Mouse (Mus musculus): ENCODE measurements around the gene Glrb. TPM values are rescaled to one million over a fixed set of nuclear protein-coding genes. Genes with fewer than 3 reads are reported as not detected.

Gene Glrb
- polyA plus RNA-seq, 1 experiment: 128 TPM

DNA sequence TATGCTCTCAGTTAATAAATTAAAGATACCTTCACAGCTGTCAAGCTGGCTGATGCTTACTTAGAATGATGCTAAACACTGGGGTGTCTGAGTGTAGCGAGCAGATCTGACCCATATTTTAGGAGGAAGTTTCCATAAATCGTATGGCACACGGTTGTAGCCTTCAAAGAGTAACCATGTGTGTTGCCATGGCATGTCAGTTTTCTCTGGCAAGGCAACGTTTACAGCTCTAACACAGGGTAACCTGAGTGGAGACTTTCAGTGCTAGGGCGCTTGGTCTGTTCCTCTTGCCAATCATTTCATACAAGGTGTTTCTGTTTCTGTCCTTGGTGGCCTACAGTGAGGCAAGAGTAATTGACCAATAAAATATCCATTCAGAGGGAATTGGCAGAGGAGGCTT is 73.6 kb downstream of the Glrb start:
- no peak for DNase-seq (ENCODE audit: extremely low spot score in 1 of 2, low spot score in 1 of 2)

DNA sequence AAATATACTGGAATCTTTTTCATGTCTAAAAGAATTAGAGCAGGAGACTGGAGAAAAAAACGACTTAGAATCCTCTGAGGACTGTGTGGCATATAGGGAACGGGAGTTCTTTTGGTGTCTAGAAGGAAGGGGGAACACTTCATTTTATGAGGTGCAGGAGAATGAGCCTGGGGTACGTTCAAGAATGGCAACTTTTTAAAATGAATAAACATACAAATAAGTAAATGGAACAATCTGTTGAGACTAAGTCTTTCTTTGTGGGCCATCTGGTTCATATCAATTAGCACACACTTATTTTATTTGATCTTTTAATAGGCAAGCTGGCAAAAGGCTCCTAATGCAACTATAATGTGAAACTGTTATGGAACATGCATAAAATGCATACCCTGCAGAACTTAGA is 75.9 kb downstream of the Glrb start:
- DNase-seq (ENCODE audit: extremely low spot score in 1 of 2, low spot score in 1 of 2): no peak

DNA sequence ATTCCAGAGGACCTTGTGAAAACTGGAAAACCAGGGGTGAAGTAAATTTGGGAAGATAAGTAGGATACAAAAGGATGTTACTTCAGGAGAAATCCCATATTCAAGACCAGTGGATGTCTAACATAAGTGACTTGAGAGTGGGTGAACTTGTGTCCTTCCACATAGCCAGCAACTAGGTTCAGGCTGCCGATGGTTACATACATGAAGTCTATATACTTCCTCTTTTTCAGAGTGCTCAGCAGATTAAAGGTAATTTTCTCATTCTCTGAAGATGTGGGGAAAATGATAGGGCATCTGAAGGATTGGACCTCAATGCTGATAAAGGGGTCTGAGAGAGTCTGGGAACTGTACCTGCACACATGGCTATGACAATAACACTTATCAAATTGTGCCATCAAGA is 89.5 kb downstream of the Glrb start:
- no peak for DNase-seq (ENCODE audit: extremely low spot score in 1 of 2, low spot score in 1 of 2)

DNA sequence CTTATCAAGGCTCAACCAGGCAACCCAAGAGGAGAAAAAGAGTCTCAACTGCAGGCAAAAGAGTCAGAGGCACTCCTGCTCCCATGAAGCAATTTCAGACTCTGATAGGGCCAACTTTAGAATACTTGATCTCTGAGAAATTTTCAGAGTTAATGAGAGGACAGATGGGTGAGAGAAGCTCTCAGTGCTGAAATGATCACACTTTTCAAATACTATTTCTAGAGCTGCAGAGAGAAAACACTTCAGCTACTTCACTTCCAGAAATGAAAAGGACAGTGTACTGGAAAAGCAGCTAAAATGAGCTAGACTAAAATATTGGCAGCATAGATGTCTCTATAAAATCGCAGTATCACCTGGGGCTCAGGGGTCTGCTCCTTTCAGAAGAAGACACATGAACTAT is 94.8 kb downstream of the Glrb start:
- peak in 1 of 2 experiments; percentile 47 for DNase-seq (ENCODE audit: extremely low spot score in 1 of 2, low spot score in 1 of 2)

DNA sequence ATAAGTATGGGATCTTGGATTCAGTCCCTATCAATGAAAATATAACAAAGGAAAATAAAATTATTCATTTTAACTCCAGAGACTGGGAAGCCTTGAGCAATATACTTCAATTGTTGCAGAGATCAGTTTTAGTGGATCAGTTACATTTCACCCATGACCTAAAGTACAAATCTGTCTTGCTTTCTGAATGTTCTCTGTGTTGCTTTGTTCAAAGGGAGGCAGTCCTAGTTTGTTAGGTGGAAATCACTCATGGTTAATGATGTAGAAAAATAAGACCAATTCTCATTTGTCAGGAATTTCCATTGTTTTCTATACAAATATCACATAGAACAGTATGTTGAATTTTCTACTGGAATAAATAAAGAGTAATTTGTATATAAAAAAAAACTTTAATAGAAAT is 99.7 kb downstream of the Glrb start:
- DNase-seq (ENCODE audit: extremely low spot score in 1 of 2, low spot score in 1 of 2): no peak

DNA sequence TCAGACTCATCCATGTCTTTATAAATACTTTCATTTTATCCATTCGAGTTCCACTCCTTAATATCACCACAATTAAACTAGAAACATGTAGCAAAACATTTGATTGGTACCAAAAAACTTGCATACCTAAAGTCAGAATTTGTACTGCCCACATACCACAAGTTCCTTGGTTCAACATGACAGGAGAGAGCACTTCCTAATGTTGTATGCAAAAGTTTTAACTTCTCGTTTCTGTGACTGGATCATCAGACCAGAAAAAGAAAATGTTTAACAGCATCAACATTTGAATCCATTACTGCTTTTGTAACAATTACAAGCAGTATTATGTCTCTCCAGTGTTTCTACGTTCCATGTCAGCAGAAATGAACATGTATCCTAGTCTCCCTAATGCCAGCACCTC is 101.2 kb downstream of the Glrb start:
- DNase-seq (ENCODE audit: extremely low spot score in 1 of 2, low spot score in 1 of 2): no peak

DNA sequence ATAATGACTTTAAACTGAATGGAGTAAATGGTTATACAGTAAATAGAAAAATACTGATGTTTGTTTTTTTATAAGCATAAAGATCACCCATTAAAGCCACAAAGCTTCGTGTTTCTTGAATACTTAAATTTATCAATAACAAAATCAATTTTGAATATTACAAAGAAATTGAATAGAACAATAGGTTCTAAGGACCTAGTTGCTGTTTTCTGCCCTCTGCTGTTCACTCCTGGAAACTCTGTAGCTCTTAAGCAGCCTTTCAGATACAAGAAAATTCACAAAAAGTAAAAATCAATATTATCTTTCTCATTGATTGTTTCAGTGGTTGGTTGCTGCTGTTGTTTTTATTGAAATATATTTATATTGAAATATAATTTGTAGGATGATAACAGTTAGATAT is 108.1 kb downstream of the Glrb start:
- DNase-seq (ENCODE audit: extremely low spot score in 1 of 2, low spot score in 1 of 2): peak in 1 of 2 experiments; percentile 67

DNA sequence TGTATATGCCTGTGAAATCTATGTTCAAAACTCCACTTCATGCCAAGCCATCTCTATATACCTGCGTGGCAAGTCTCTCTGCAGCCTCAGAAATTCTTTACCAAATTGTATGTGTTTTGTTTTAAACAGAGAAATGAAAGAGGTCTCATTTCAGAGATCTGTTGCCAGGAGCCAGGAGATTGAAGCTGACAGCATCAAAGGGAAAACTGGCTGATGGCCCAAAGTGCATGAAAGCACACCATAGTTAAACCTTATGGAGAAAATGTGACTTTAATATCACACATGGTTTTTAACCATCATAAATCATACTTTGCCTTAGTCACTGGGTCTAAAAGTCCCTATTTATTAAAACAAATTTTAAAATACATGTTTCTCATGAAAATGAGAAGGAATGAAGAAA is 109.6 kb downstream of the Glrb start:
- DNase-seq (ENCODE audit: extremely low spot score in 1 of 2, low spot score in 1 of 2): no peak

DNA sequence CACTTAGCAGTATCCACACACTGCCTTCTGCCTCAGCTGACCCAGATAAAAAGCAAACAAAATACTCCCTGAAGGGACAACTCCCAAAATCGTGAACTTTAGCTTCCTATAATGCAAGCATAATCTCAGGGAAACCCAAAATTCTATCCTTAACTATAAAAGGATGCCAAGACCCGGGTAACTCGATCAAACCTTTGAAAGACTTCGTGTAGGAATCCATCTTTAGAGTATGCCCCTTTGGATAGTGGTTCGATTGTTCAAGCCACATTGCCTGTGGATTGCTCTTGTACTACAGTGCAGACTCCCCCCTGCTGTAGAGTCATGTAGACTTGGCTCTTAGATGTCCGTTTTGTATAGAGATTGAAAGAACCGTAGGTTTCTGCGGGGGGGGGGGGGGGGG is 110.2 kb downstream of the Glrb start:
- no peak for DNase-seq (ENCODE audit: extremely low spot score in 1 of 2, low spot score in 1 of 2)

DNA sequence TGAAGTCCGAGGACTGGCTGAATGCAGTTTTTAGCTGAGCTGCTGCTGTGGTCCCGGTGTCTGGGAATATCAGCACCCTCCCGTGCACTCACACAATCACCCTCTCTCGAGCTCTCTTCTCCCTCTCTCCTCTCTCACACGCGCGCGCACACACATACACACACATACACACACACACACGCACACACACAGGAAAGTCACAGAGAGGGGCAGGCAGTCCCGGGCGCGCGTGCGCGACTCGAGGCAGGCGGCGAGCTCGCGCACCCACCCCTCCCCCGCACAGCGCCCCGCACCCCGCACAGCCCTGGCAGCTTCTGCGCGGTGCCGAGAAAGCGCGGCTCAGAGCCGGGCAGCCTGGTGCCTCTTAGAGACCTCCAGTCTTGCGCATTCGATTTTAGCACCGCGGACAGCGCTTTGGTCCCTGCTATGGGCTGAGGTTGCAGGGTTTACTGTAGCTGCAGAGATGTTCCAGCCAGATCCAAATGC is 110.8 kb downstream of the Glrb start, which contains the start of gene Gria2:
Gene Gria2, minus strand, starts transcription at position 240 of the 486 bp plus-strand sequence.
- DNase-seq (ENCODE audit: extremely low spot score in 1 of 2, low spot score in 1 of 2): peak; percentile 89 to 93

DNA sequence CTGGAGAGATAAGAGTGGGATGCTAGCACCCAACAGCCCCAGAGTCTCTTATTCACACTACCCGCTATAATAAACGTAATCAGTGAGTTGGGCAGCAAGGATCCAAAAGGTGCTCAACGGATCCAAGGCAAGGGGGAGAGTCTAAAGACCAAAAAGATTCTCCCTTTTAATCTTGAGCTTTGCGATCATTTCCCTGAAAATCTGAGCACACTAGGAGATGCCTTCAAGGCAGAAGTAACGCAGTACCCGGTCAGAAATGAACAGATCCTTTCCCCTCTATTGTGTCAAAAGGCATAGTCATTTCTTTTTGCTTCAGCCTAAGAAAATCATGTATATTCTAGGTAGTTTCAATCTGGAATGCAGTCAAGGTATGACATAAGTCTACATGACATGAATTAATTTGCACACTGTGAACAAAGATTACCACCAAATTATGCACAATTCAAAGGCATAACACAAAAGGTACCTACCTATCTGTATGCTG is 111.6 kb downstream of the Glrb start:
- no peak for DNase-seq (ENCODE audit: extremely low spot score in 1 of 2, low spot score in 1 of 2)

DNA sequence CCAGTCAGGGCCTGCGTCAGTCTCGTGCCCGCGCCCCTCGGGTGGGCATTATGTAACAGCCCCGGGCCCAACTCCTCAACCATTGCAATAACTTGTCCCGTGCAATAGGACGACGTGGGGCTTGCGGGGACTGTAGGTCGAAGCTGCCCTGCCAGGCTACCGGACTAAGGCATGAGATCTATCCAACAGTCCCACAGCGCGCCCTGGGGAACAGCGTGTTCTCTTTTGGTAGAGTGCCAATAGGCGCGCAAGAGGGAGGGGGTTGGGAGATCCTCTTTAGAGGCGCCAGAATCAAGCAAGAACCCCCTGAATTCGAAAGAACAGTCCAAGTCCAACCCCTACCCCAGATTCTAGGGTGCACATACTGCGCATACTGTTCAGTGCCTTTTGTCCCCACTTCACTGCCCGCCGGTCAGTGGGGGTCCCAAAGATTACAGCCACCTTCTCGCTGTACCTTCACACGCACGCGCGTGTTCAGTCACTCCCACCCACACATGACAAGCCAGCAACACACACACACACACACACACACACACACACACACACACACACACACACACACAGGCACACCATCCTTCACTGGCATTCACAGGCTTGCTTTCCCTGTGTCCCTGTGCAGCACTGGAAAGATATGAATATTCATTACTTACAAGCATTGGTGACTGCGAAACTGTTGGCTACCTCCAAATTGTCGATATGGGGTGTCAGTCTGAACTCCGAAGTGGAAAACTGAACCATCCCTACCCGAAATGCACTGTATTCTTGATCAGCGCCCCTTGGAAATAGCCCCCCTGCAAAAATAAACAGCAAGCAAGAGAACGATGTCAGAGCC is 112.2 kb downstream of the Glrb start:
- DNase-seq (ENCODE audit: extremely low spot score in 1 of 2, low spot score in 1 of 2): peak; percentile 50 to 79

DNA sequence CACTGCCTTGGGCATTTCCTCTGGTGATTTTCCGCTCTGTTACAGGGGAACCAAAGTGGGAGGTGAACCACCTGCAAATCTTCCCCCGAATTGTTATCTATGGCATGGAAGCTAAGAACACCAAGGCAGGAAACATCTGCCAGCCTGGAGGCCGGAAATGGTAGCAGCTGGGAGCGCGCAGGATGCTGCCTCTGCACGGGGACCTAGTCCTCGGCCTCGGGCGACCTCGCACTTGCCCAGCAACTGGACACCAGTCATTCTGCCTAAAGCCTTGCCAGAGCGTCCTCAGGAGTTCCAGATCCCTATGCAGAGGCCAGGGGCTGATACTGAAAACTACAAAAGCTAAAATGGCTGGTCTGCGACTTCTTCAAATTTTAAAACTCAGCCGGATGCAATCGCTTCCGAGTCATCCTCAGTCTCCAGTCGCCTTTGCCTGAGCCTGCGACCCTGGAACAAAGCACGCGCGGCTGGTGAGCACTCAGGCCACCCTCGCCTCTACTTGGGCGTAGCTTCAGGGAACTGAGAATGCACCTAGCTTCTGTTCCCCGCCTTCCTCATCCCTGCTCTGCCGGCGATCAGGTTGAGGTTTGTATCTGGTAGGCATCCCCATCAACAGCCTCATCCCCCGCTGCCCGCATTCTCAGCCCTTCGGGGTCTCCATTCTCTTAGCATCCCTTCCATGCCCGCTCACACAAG is 113.0 kb downstream of the Glrb start:
- peak; percentile 33 to 73 for DNase-seq (ENCODE audit: extremely low spot score in 1 of 2, low spot score in 1 of 2)

DNA sequence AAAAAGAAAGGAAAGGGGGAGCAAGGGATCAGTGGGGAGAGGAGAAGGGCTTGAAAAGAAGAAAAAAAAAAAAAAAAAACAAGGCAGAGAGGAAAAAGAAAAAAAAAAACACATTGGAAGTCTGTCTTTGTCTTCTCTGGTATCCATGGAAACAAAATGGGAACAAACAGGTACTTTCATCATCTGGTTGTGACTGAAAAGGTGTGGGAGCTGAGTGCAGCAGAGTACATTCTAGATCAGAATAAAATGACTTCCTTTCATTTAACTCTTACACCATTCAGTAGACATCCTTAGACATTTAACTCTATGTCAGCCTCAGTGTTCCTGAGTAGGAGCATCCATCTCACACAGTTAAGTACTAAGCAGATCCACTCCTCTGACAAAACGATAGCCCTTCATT is 115.5 kb downstream of the Glrb start:
- DNase-seq (ENCODE audit: extremely low spot score in 1 of 2, low spot score in 1 of 2): no peak

DNA sequence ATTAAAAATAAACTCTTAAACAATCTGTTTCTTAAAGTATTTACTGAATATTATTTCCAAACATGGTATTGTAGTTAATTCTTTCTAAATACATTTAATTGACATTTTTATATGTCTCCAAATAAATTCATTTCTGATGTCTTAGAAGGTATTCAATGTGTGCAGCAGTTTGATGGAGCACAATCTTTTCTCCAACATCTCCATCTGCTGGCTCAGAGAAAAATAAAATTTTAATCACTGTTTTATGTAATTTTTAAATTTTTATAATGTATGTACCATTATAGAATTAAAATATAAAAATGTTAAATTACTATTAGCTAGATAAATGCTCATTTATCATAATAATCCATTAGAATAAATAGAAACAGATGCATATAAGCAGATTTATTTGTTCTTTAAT is 116.7 kb downstream of the Glrb start:
- no peak for DNase-seq (ENCODE audit: extremely low spot score in 1 of 2, low spot score in 1 of 2)

DNA sequence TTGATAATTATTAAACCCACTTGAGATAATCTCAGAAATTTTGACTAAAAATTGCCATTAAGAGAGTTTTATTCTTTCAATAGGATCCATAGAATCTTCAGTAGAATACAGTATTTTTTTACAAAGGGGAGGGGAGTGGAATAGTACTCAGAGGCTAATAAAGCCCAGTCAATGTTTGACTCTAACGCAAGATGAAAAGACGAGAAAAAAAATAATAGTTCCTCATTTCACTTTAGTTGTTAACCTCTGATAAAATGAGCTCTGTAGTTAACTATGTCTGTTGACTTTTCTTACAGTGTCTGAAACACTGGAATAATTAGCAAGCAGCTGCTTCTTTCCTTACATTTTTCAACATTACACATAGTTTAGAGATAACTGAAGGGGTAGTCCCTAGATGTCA is 118.2 kb downstream of the Glrb start:
- DNase-seq (ENCODE audit: extremely low spot score in 1 of 2, low spot score in 1 of 2): no peak

Other genes starting within 250 kb of the Glrb start
- gene Gria2, start 110.8 kb downstream of the Glrb start, polyA plus RNA-seq (2012; rRNA removed): 232 and 299 TPM in 2 replicates
- 7.3 and 8.6 TPM in 2 replicates for gene Pdgfc, start 122.8 kb upstream of the Glrb start, polyA plus RNA-seq (2012; rRNA removed)

Measured in frontal cortex, adult 2 months (tissue).